Mouse (Mus musculus) CD4-positive naive resting alpha-beta T cell, adult 57 days (primary cell): Measurements from ENCODE around the gene Vmn1r67. TPM values are rescaled to one million over a fixed set of nuclear protein-coding genes. Genes with fewer than 3 reads are reported as not detected.

ENCODE experiments used
- total RNA-seq: library from RNA; stranded (reverse); gene quantifications from one replicate; pipeline ENCODE4 v1.2.4, GENCODE M21; 2023

Gene Vmn1r67
- total RNA-seq = not detected

GRCm38 (mm10) chr7:10443031-10443430, at the start of gene Vmn1r67:
TSS of gene Vmn1r67 (plus strand) at chr7:10443331.

GRCm38 (mm10) chr7:10494786-10495521, 51.8 kb downstream of the Vmn1r67 start, which contains the start of gene Zik1:
TSS of gene Zik1 (minus strand) at chr7:10495394.

Other genes starting within 250 kb of the Vmn1r67 start
- not detected for gene Vmn1r66, start 165.3 kb upstream of the Vmn1r67 start, total RNA-seq
- 1.1 TPM for gene Zik1, start 52.1 kb downstream of the Vmn1r67 start, total RNA-seq
- gene Vmn1r68, start 115.2 kb downstream of the Vmn1r67 start, total RNA-seq = not detected
- not detected for gene Vmn1r69, start 170.3 kb downstream of the Vmn1r67 start, total RNA-seq
- gene Vmn1r70, start 188.2 kb downstream of the Vmn1r67 start, total RNA-seq = not detected
- gene Nlrp4b, start 244.5 kb downstream of the Vmn1r67 start, total RNA-seq = not detected